Mouse (Mus musculus): Measurements from ENCODE around the gene Nid1.
A peak's percentile ranks its signal among the peaks of the same experiment; 100 is the strongest.
"Not testable (repeated sequence)": the region's sequence is repeated elsewhere in the genome, so short reads cannot be mapped to it uniquely, and the experiment has no call there.

The Nid1 gene

DNA sequence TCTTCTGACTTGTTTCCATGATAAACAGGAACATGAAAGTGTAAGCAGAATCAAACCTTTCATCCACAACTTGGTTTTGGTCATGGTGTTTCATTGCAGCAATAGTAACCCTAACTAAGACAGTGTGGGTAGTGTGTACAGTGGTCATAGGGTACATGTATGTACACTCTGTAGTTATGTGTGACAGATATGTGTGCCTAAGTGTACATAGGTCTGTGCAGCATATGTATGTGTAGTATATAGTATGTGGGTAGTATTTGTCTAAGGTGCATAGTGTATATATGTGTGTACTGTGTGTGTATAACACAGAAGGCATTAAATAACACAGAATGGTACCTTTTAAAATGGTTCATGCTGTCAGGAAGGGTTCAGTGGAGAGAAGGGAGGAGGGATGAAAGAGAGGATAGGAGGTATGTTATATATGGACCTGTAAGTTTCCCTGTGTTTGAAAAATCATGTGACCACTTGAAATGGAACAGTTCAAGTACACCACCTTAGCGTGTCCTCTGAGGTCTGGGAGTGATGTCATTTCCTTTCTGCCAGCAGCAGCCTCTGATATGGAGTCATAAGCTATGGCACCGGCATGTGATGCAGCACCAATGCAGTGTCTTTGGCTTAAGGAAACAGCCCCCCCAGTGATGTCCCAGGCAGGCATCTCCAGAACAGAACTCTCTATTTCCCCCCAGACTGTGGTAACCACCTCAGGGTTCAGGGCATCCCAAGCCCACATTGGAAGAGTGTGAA is 100.1 kb downstream of the Nid1 start:
- DNase-seq (ENCODE audit: inconsistent age in 2 of 2, low spot score in 1 of 2), result no peak

DNA sequence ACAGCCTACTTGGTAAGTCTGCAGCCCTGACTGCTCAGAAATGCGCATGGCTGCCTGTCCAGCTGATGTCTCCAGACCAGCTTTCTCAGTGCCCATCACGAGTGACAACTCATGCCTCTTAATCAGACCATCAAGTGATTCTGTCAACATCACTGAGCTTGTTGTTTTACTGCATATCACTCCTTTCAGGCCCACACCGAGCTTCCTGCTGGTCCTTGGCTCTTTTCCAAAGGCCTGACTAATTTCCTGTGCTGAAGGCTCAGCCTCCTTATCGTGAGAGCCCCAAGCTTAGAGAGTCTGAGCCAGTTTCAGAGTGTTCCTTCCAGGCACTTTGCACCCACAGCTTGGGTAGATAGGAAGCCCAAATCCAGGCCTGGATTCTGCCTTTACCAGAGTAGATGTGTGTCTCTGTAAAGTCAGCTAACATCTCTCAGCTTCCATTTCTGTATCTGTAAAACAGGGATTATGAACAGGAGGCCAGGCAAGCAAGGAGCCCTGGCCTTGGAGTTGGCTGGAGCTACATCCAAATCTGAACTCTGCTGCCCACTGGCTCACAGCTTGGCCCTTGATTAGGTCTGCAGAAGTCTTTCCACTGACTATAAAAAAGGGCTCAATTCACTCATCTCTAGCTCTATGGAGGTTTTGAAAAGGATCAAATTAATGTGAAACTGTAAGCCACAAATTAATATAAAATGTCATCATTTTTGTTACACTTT is 101.4 kb downstream of the Nid1 start:
- peak; percentile 70 to 88 for DNase-seq (ENCODE audit: inconsistent age in 2 of 2, low spot score in 1 of 2)

DNA sequence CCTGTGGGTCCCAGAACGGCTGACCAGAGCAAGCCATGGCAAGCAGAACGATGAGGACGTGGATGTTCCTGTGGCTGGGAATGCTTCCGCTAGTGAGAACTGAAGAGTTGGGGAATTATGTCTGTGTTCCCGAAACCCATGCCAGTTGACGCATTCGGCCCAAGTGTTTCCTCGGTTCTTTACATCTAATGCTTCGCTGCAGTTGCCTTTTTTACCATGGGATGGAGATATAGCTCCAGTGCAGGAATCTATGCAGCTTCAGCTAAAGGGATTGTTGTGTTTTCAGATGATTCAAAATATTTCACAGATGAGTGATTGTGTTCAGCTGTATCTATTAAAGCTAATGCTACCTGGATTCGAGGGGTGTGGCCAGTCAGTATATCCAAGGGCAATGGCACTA is 105.7 kb downstream of the Nid1 start:
- not testable (repeated sequence) for DNase-seq (ENCODE audit: inconsistent age in 2 of 2, low spot score in 1 of 2)

DNA sequence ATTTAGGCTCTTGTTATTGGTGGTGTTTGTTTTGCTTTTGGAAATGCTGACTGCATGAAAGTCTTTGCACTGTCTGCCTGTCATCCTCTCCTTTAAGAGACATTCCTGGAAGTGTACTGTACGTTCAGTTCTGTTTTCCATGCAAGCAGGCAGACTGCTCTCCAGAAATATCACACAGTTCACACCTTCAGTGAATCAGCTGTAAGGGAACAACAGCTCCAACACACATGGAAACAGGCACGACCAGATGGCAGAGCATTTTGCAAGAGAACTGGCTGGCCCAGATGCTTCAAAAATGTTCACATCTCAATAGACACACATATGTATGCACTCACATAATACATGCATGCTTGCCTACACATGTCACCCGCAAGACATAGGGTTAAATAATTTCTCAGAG is 109.4 kb downstream of the Nid1 start:
- DNase-seq (ENCODE audit: inconsistent age in 2 of 2, low spot score in 1 of 2), result no peak

DNA sequence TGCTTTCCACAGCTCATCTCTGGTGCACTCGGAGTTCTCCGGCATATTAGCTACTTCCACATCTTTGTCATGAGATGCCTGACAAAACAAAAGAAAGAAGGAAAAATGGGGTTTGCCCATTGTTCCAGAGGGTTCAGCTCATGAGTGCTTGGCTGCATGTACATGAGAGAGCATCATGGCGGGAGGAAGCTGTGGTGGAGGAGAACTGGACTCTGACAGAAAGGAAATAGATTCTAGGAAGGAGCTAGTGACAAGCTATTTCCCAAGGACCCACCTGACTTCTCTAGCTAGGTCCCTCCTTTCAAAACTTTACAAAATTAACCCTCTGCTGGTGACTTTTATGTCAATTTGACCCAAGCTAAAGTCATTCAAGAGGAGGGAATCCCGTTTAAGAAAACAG is 110.5 kb downstream of the Nid1 start:
- DNase-seq (ENCODE audit: inconsistent age in 2 of 2, low spot score in 1 of 2), result no peak

DNA sequence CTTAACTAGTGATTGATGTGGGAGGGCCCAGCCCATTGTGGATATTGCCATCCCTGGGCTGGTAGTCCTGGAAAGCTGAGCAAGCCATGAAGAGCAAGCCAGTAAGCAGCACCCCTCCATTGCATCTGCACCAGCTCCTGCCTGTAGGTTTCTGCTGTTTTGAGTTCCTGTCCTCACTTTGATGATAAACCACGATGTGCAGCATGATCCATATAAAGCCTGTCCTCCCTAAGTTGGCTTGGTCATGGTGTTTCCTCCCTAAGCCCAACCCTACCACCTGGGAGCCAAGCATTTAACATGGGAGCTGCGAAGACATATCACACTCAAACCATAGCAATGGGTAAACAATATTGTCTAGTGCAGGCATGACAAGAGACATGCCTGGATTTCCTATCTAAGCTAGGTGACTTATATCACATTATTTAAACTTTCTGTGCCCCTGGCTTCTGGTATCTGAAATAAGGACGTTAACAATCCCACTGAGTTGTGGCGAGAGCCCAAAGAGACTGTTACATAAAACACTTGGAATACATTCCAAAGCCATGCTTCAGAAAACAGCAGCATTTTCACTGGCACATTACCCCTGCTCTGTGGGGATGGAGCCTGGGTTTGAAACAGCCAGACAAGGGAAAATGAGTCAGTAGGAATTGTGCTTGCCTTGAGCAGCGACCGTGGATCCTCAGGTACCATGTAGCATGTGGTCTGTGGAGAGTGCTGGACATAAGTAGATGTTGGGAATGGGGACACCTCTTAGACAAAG is 111.3 kb downstream of the Nid1 start:
- DNase-seq (ENCODE audit: inconsistent age in 2 of 2, low spot score in 1 of 2), result no peak

DNA sequence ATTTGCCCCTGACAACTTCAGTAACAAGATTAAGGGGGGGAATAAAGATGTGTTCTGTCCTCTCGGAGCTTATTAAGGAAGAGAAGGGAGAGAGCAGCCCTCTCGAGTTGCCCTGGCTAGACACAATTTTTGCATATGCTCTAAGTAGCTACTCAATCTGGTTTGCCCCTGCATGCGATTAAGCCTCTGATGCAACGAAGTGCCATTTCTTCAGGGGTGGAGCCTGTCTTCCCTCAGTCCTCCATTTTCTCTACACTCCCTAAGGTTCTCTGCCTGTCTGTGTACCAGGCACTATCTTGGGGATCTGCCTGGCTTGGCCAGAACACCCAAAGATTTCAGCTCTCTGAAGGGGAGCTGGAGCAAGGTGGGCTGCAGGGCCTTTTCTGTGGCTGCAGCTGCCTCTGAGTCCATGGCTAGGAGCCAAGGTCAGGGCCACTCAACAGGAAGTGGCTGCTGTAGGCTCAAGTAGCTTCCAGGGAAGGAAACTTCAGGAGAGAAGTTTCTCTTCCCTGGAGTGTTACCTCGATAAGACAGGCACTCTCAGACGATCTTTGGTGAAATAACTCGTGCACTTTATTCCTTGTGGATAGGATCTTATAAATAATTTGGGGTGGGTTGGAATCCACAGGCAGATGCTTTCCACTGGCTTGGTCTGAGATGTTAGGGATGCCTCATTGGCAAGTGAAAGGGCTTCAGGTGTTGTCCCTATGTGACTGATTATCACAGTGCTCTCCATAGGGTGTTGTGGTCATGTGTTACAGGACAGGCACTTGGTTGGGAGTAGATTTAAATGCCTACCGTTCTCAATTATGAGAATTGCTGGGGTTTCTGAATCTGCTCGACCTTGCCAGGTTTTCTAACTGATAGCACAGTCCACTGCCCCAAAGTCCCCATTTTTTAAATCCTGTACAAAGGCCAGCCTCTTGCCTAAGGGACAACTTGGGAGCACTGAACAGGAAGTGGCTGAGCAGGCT is 112.6 kb downstream of the Nid1 start:
- DNase-seq (ENCODE audit: inconsistent age in 2 of 2, low spot score in 1 of 2), result peak in 1 of 2 experiments; percentile 40

DNA sequence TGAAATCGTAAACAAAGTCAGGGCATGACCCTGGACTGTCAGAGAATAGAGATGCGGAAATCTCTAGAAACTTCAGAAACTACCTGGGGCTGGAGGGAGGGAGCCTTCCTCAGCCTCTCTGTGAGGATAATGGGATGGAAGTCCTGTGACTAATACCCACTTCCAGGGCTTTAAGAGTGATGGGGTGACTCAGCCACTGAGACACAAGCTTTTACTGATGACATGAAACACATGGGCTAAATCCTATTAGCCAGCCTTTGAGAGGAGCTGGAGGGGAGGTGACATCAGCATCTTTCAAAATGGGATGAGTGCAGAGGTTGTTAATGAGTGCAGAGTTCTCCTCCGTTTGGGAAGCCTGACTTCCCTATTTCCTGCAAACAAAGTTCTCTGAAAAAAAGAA is 114.7 kb downstream of the Nid1 start:
- peak; percentile 46 to 69 for DNase-seq (ENCODE audit: inconsistent age in 2 of 2, low spot score in 1 of 2)

DNA sequence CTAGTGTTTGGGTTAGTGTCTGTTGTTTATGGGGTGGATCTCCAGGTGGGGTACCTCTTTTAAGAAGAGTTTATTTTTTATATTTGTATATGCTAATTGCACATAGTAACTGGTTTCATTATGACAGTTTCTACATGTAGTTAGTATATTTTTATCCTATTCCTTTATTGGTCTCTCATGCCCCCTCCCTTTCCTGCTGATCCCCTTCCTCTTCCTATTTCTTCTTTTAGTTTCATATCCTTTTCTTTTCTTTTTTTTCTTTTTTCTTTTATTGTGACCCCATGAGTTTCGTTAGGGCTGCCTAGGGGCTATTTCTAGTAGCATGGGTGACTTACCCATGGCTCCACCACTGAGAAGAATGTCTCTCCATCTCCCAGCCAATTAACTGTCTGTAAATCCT is 116.3 kb downstream of the Nid1 start:
- no peak for DNase-seq (ENCODE audit: inconsistent age in 2 of 2, low spot score in 1 of 2)

DNA sequence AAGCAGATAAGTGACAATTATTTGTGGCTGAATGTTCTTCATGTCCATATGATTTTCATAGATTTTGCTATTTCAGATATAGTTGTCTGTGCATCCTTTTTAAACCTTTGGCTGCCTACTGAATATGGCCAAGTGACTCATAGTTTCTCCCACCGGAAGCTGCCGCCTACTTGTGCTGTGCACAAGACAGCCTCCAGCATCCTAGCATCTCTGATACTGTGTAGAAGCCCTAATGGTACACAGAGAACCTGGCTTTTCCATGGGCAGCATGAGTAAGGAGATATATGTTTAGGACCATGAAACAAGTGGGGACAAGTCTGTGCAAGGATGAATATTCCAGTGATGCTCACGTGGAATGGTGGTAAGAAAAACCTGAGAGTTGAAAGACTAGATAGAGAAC is 117.8 kb downstream of the Nid1 start:
- DNase-seq (ENCODE audit: inconsistent age in 2 of 2, low spot score in 1 of 2), result no peak

DNA sequence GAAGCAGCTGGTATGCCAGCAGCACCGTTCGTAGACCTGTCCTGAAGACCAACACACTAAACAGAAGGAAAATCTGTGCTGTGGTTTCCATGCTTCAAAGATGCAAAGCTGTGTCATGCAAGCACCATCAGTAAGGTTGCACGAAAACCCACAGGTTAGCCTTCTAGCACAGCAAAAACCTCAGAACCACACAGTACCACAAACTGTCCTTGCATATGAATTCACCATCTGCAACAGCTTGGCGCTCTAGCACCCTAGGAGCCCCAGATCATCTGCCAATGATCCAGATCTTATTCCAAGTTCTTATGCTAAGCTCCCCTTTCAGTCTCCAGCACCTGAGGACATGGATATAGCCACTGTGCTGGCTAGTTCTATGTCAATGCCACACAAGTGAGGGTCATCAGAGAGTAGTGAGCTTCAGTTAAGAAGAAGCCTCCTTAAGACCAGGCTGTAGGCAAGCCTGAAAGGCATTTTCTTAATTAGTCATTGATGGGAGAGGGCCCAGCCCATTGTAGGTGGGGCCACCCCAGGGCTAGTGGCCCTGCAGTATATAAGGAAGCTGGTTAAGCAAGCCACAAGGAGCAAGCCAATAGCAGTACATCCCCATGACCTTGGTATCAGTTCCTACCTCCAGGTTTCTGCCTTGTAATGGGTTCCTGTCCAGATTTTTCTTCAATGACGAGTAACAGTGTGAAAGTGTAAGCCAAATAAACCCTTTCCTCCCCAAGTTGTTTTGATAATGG is 119.8 kb downstream of the Nid1 start:
- no peak for DNase-seq (ENCODE audit: inconsistent age in 2 of 2, low spot score in 1 of 2)

DNA sequence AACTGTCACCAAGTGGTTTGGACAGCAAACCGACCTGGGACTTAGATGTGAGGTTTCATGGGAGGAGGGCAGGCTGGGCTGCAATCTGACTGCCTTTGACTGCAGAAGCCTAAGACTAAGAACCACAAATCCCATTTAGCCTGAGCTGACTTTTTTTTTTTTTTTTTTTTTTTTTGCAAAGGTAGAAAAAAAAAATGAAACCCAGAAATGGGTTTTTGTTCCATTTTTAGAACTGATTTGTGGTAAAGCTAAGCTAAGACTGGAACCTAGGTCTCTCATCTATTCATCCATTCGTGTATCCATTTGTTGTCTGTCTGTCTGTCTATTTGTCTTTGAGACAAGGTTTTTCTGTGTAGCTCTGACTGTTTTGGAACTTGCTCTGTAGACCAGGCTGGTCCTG is 120.9 kb downstream of the Nid1 start:
- no peak for DNase-seq (ENCODE audit: inconsistent age in 2 of 2, low spot score in 1 of 2)

DNA sequence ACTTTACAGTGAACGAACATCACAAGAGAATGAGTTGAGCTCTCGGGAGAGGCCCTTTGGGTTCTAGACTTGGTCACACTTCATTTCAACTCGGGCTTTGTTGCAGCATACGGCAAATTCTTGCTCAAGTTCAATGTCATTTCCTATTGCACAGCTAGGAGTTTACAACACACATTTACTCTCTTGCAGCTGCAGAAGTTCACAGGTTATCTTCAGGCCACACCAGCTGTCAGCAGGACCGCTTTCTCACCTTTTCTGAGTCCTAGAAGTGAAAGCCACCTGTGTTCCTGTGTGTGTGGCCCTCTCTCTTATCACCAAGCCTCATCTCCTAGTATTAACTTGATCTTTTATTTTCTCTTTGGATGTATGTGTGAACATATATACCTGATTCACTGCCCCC is 121.5 kb downstream of the Nid1 start:
- DNase-seq (ENCODE audit: inconsistent age in 2 of 2, low spot score in 1 of 2), result no peak

Data from adrenal gland, adult (tissue).